Mouse (Mus musculus): Measurements from ENCODE around the gene Gm49405.
A peak's percentile ranks its signal among the peaks of the same experiment; 100 is the strongest.

Gm49405 gene

DNA sequence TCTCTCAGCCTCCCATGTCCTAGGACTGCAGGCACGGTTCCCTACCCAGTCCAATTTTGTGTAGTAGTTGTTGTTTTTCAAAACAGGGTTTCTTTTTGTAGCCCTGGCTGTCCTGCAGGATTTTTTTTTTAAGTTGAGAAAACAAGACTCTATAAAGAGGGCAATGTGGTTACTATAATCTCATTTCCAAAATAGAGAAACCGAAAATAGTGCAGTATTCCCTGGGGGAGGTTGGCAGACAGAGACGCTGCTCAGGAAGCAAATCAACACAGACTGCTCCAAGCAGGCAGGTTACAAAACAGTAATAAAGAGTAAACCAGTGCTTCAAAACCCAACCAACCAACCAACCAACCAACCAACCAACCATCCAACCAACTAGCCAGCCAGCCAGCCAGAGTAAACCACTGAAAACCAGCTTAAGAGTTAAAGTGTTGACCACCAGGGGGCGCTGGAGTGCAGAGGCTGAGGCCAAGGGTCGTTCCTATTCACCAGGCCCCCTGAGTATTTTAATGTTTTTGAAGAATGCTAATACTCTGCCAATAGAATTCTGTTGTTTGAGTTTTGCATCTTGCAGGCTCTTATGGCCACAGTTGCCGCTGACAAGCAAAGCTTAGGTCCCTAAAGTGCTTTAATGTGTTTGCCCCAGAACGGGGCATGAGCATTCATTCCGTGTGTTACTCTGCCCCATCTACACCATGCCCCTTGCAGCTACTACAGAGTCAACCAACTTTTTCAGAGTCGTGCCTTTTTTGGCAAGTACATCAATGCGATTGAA is 51.5 kb downstream of the Gm49405 start:
- peak; percentile 59 for DNase-seq (ENCODE audit: low spot score)

DNA sequence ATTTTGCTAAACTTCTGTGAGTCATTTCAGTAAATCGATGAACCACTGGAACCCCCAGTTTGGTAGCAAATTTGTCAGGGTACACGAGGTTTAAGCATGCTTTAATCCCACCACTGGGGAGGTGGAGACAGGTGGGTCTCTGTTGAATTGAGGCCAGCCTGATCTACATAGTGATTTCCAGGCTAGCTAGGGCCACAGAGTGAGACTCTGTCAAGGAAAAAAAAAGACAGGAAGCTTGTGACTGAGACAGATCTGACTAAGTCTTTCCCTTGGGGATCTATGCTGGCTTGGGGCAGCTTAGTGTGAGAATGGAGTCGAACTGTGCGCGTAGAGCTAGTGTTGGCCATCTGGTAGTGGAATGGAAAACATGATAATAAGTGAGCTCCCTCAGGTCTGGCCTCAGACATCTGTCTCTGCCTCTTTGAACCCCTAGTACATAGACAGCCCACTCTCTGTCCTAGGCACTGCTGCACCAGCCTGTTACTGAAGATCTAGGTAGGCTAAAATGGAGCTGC is 52.1 kb downstream of the Gm49405 start:
- no peak for DNase-seq (ENCODE audit: low spot score)

DNA sequence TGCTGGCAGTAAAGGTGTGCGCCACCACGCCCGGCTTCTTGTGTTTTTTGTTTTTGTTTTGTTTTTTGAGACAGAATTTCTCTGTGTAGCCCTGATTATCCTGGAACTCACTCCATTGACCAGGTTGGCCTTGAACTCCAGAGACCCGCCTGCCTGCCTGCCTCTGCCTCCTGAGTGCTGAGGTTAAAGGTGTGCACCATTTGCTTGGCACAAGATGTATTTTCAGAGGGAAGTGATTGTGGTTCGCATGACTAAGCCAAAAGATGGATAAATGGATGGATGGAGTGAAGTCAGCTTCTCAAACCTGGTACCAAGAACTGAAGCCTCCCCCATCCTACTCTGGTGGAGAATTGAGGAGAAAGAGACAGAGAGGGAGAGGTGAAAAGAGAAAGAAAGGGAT is 54.2 kb downstream of the Gm49405 start:
- no peak for DNase-seq (ENCODE audit: low spot score)

Data from c-Kit-positive CD71-positive TER-119-positive erythroid progenitor cells, embryonic 14.5 days (primary cell).